Mouse (Mus musculus) stomach, embryonic 14.5 days (tissue): ENCODE measurements around the gene Nrcam. TPM values are rescaled to one million over a fixed set of nuclear protein-coding genes. Genes with fewer than 3 reads are reported as not detected.

Experiments used
- ATAC-seq: fragments of 200-750 bp; cut with Nextera tagmentation; 2 replicates; pipeline ENCODE4 v1.8.0; 2017; ENCODE audit warnings: low read depth, moderate TSS enrichment; ENCODE audit not compliant: insufficient number of reproducible peaks, insufficient read depth, low FRiP score
- H3K27ac ChIP-seq: fragments of 300-500 bp; sonication (generic); 2 replicates; pipeline ENCODE4 v1.5.1; 2014; ENCODE audit warnings: mild to moderate bottlenecking, low read length, moderate library complexity, mixed read lengths
- H3K27me3 ChIP-seq: fragments of 300-500 bp; sonication (generic); 2 replicates; pipeline ENCODE4 v1.6.1; 2014; ENCODE audit warnings: low read length, control low read depth, mixed read lengths; ENCODE audit not compliant: control insufficient read depth, insufficient read depth
- H3K36me3 ChIP-seq: fragments of 300-500 bp; sonication (generic); 2 replicates; pipeline ENCODE4 v1.6.1; 2014; ENCODE audit warnings: mild to moderate bottlenecking, control low read depth, low read length, moderate library complexity, mixed read lengths; ENCODE audit not compliant: control insufficient read depth, insufficient read depth
- H3K4me1 ChIP-seq: fragments of 300-500 bp; sonication (generic); 2 replicates; pipeline ENCODE4 v1.6.1; 2014; ENCODE audit warnings: low read length, control low read depth, mixed read lengths; ENCODE audit not compliant: control insufficient read depth, insufficient read depth
- H3K4me2 ChIP-seq: fragments of 300-500 bp; sonication (generic); replicated peaks from 2 replicates; pipeline ENCODE4 v1.6.1; 2014; ENCODE audit warnings: low read depth, low read length, control low read depth
- H3K4me3 ChIP-seq: fragments of 300-500 bp; sonication (generic); 2 replicates; pipeline ENCODE4 v1.5.1; 2014; ENCODE audit warnings: low read depth, low read length, control low read depth
- H3K9ac ChIP-seq: fragments of 300-500 bp; sonication (generic); replicated peaks from 2 replicates; pipeline ENCODE4 v1.6.1; 2014; ENCODE audit warnings: low read depth, mild to moderate bottlenecking, control low read depth, low read length, moderate library complexity, mixed read lengths
- H3K9me3 ChIP-seq: fragments of 300-500 bp; sonication (generic); 2 replicates; pipeline ENCODE4 v1.6.1; 2016; ENCODE audit warnings: low read depth, low read length, control low read depth; ENCODE audit not compliant: control insufficient read depth
- whole genome bisulfite sequencing: fragments of 180-500 bp; shearing (Covaris S2); extraction: QIAGEN DNeasy Blood & Tissue Kit; methylation state at CpG from one replicate; pipeline ENCODE4 v1.1.7; 2014; 5-methylcytosine and 5-hydroxymethylcytosine counted together
- polyA plus RNA-seq: library from polyadenylated mRNA; unstranded; fragments of >200 nt; fragmentation: Nextera tagmentation; extraction: Ambion mirVana; gene quantifications from 2 replicates; pipeline ENCODE4 v1.2.1, GENCODE M21; 2014

Gene Nrcam
- polyA plus RNA-seq, 1 experiment from 2014 or later: 10.1 TPM

DNA sequence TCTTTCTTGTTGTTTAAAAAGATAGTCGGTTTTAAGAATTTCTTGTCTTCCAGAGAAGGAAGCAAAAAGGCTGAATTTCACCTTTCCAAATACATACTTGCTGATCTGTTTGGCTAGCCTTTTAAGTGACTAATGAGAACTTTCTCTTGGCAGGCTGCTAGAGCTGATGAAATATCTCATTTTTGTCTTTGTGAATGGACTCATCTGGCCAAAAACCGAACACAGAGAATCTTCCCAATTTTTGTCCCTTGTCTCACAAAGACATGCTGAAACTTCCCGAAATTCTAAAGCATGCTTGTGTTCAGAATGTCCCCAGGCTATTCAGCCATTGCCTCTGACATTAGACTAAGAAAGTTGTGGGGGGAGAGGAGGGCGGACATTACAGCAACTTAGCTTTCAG is 129.3 kb downstream of the Nrcam start:
- Histone ChIP-seq H3K9ac (no peak overlapping the region), H3K36me3 (no peaks in the 10 kb centered on the region), H3K27ac (no peak overlapping the region), H3K4me2 (no peak overlapping the region), H3K4me1 (no peaks in the 10 kb centered on the region), H3K9me3 (no peaks in the 10 kb centered on the region), H3K4me3 (no peak overlapping the region), H3K27me3 (no peaks in the 10 kb centered on the region)
- WGBS: 74% methylated on average over 4 of the region's 4 CpGs
- ATAC-seq: no peak

DNA sequence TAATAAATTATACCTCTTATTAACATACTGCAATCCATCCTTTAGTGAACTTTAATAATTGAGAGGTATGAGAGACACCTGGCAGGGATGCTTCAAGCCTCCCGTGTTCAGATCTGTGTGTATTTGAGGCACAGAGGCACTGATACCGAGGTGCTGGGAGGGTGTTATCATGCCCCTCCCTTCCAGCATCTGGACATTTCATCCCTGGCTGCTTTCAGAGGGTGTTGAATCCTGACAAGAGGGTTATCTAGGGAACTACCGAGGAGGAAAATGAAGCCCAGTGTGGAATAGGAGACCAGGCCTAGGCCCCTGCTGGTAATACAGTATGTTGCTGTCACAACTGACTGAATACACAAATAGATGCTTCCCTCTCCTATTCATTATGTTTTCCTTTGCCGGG is 133.8 kb downstream of the Nrcam start:
- Histone ChIP-seq H3K27ac (no peak overlapping the region), H3K4me1 (no peaks in the 10 kb centered on the region), H3K9ac (no peak overlapping the region), H3K4me2 (no peak overlapping the region), H3K4me3 (no peak overlapping the region), H3K27me3 (no peaks in the 10 kb centered on the region), H3K9me3 (no peaks in the 10 kb centered on the region), H3K36me3 (no peaks in the 10 kb centered on the region)
- no peak for ATAC-seq
- 50% methylated on average over 4 of the region's 4 CpGs for WGBS

DNA sequence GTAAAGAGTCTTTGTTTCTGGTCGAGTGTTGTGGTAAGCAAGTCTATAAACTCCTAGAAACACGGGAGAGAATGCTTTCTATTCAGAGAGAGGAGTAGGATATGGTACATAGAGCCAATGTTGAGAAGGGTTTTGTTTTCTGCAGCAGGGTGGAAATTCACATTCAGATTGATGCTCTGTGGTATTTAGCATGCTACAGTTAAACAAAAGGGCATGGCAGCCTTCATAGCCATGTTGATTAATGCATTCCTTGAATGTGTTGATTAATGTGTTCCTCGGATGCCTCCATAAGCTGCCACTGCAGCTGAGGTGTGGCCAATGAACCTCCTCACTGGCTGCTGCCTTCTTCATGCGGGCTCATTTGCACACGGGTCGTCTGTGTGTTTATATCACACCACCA is 134.3 kb downstream of the Nrcam start:
- no peak for ATAC-seq
- WGBS: 39% methylated on average over 6 of the region's 6 CpGs
- no peak overlapping the region for H3K27ac ChIP-seq

DNA sequence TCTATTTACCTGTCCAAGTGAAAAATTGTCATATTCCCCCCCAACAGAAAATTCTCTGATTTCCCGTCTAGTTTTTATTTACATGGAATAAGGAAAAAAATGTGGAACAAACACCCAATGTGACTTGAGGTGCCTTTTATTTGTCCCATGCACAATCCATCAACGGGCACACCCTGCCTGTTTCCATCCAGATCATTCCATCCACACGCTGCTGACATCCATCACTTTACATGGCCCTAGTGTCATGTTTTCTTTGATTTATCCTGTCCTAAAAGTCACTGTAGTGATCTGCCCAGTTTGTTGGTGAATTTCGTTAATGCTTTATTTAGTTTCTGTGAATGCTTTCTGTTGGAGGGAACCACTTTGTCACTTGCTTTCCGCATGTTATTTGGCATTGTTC is 142.4 kb downstream of the Nrcam start:
- Histone ChIP-seq H3K4me1 (no peaks in the 10 kb centered on the region), H3K27me3 (no peaks in the 10 kb centered on the region), H3K27ac (no peak overlapping the region), H3K4me2 (no peak overlapping the region), H3K4me3 (no peak overlapping the region), H3K9me3 (no peaks in the 10 kb centered on the region), H3K36me3 (no peaks in the 10 kb centered on the region), H3K9ac (no peak overlapping the region)
- no peak for ATAC-seq
- 67% methylated on average over 5 of the region's 5 CpGs for WGBS

More for the DNA sequence above, 134.3 kb downstream of the Nrcam start:
- no peaks in the 10 kb centered on the region for H3K9me3 ChIP-seq
- no peak overlapping the region for H3K4me2 ChIP-seq
- no peaks in the 10 kb centered on the region for H3K27me3 ChIP-seq
- H3K9ac ChIP-seq: no peak overlapping the region
- H3K4me1 ChIP-seq: no peaks in the 10 kb centered on the region
- no peak overlapping the region for H3K4me3 ChIP-seq
- H3K36me3 ChIP-seq: no peaks in the 10 kb centered on the region

- Histone ChIP-seq H3K4me1 (no peaks in the 10 kb centered on the region), H3K9ac (no peak overlapping the region), H3K4me3 (no peak overlapping the region), H3K4me2 (no peak overlapping the region), H3K36me3 (no peaks in the 10 kb centered on the region), H3K9me3 (no peaks in the 10 kb centered on the region), H3K27ac (no peak overlapping the region), H3K27me3 (no peaks in the 10 kb centered on the region)
- no peak for ATAC-seq
These were observed 146.7 kb downstream of the Nrcam start for GRCm38 (mm10) chr12:44475355-44475754.

- no peak overlapping the region for H3K27ac ChIP-seq
- no peak overlapping the region for H3K4me2 ChIP-seq
- no peaks in the 10 kb centered on the region for H3K4me1 ChIP-seq
- no peaks in the 10 kb centered on the region for H3K27me3 ChIP-seq
- H3K4me3 ChIP-seq: no peak overlapping the region
- no peaks in the 10 kb centered on the region for H3K9me3 ChIP-seq
- no peak for ATAC-seq
- no peak overlapping the region for H3K9ac ChIP-seq
- no peaks in the 10 kb centered on the region for H3K36me3 ChIP-seq
- WGBS: 84% methylated on average over 6 of the region's 6 CpGs
These were observed 150.8 kb downstream of the Nrcam start for GRCm38 (mm10) chr12:44479260-44480030.

DNA sequence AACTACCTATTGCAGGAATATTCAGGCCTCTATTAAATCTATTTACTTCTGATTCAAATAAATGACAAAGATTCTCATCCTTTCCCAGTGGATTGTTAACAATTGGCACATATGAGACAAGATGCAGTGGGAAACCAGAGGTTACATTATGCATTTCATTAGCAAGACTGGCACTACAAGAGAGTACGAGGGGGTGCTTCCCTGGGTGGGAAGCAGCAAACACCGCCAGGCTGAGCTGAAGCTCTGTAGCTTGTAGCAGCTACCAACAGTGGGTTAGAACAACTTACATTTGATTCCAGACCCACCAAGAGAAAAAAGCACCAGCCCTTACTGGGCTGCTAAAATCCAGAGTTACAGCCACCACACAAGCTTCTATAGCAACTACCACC is 151.3 kb downstream of the Nrcam start:
- no peaks in the 10 kb centered on the region for H3K36me3 ChIP-seq
- H3K4me3 ChIP-seq: no peak overlapping the region
- H3K9me3 ChIP-seq: no peaks in the 10 kb centered on the region
- ATAC-seq: no peak
- 79% methylated on average over 2 of the region's 2 CpGs for WGBS
- H3K27me3 ChIP-seq: no peaks in the 10 kb centered on the region
- no peaks in the 10 kb centered on the region for H3K4me1 ChIP-seq
- no peak overlapping the region for H3K27ac ChIP-seq
- no peak overlapping the region for H3K9ac ChIP-seq
- no peak overlapping the region for H3K4me2 ChIP-seq

DNA sequence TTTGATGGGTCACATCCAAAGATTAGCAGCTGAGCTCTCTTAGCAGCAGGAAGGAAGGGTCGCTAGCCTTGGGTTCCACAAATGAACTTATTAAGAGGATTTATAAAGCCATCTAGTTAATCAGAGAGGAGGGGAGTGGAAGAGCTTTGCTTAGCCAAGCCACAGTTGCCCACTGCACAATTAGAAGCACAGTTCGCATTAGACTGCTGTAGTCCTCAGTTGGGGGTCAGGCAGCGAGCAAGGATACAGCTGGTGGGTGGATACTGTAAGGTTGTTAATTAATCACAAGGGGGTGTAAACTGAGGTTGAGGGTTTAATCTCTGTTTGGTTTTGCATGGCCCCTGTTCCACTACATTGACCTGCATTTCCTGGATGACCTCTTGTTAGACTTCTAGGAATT is 152.7 kb downstream of the Nrcam start:
- Histone ChIP-seq H3K27ac (no peak overlapping the region), H3K4me1 (no peaks in the 10 kb centered on the region), H3K4me2 (no peak overlapping the region), H3K9me3 (no peaks in the 10 kb centered on the region), H3K36me3 (no peaks in the 10 kb centered on the region), H3K9ac (no peak overlapping the region), H3K4me3 (no peak overlapping the region), H3K27me3 (no peaks in the 10 kb centered on the region)
- ATAC-seq: no peak
- 60% methylated on average over 3 of the region's 3 CpGs for WGBS
